Mouse (Mus musculus) heart, postnatal 10 days (tissue): ENCODE data around the gene Foxp2. TPM values are rescaled to one million over a fixed set of nuclear protein-coding genes. Genes with fewer than 3 reads are reported as not detected.

ENCODE experiments used
- DNase-seq, 2 experiments: peaks; one replicate each; pipeline ENCODE4 v3.0.0; 2021
- intact Hi-C: fragments of 180-260 bp; cut with DNase I; formaldehyde crosslinking; loops from one replicate; pipeline ENCODE4 v1.15.1; 2025
- total RNA-seq, 2 experiments: library from RNA; stranded (reverse); gene quantifications; 2 replicates each; pipeline ENCODE4 v1.2.3; 2021

Foxp2 gene
- 1 to 10 TPM; 3.3 TPM for total RNA-seq

DNA sequence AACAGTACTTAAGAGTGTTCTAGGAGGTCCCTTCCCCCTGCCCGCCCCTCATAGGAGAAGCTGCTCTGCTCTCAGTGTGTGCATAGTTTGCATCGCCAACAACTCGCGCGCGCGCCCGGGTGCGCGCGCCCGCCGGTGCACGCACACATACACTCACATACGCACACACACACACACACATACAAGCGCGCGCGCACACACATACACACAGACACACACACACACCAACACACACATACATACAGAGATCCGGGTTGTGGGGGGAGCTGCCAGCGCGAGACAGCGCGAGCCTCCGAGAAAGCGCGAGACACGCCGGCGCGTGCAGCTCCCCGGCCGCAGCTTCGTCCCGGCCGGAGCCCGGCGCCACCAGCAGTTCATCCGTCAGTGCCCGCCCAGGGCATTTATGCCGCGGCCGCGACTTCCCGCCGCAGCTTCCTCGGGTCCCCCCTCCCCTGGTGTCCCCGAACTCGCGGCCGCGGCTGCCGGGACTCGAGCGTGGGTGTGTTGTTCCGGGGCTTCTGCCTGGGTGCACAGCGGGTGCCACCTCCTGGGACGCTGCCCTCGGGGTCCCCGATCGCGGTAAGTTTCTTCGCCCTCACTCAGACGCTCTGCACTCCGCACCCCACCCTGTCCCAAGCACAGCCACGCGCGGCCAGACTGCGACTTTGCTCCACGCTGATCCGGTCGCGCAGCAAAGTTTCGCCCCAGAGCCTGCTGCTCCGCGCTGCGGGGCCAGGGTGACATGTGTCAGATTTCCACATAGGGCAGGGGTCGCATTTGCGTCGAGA lies at the start of gene Foxp2:
Foxp2 (plus strand) TSS at position 167 of the 788 bp plus-strand sequence.
- intact Hi-C loops, result loop anchor here (5.0 kb wide), 1 partner anchor 286 kb away; no protein-coding TSS in a partner anchor
- DNase-seq, result peak; percentile 59 to 69

GRCm38 (mm10) chr6:14885199-14885598 lies 15.9 kb upstream of the Foxp2 start:
- intact Hi-C loops, result no loop called here
- DNase-seq, result no peak

DNA sequence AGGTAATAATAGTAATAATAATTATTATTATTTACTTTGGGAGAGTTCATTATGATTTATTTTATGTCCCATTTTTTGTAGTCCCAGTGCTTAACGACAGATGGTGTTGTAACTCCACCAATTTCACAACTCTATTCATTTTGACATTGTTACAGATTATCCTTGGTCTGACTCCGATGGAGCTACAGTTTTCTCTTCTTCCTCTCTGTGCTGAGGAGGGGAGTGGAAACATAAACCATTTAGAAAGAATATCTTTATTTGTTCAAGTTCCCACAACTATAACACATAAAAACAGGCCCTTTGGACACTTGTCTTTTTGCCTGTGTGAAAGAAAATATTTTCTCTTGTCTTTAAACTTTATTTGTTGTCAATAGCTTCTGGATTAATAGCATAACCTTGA lies 4.1 kb upstream of the Foxp2 start:
- DNase-seq, result peak; percentile 21 to 44

DNA sequence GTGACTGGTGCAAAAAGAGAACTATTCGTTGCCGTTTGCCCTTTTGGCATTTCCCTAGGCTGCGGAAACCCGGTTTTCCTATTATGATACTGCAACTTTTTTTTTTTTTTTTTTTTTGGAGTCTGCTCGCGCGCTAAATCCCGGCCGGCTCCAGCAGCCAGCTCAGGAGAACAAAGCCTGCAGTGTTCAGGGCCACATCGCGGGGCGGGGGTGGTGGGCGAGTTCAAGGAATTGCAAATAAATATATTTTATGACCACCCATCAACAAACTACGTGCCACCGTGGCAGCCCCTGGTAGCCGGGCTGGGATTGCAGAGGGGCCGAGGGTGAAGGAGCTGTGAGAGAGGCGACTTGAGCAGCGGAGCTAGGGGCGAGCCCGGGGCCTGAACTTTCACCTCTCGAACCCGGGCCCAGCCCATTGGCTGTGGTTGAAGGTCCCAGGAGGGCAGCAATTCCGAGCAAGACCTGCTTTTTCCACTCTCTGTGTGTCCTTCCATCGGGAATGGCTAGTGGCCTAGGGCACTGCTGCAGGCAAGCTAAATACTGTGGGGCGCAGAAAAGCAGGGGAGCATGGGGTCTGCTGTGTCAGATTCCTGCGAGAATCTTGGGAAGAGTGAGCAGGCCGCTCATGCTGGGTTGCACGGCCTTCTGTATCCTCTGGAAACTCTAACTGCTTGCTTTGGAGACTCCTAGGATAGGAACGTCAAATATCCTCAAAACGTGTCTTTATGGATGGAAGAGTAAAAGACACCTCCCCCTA lies 2.9 kb upstream of the Foxp2 start:
- intact Hi-C loops, result loop anchor here (5.0 kb wide), 2 partner anchors 519 to 1899 kb away; no protein-coding TSS in a partner anchor
- DNase-seq, result peak; percentile 24 to 47

More for the DNA sequence above, 4.1 kb upstream of the Foxp2 start:
- intact Hi-C loops, result loop anchor here (2.0 to 5.0 kb wide), 3 partner anchors 520 to 1900 kb away; no protein-coding TSS in a partner anchor

GRCm38 (mm10) chr6:14899021-14899610 lies 2.0 kb upstream of the Foxp2 start:
- peak; percentile 10 to 21 for DNase-seq

GRCm38 (mm10) chr6:14899936-14900578 lies 1.1 kb upstream of the Foxp2 start:
- intact Hi-C loops, result loop anchor here (5.0 kb wide), 3 partner anchors 287 to 1897 kb away; no protein-coding TSS in a partner anchor
- DNase-seq, result peak; percentile 32 to 43

More at GRCm38 (mm10) chr6:14899021-14899610, 2.0 kb upstream of the Foxp2 start:
- intact Hi-C loops, result loop anchor here (5.0 kb wide), 2 partner anchors 518 to 1898 kb away; no protein-coding TSS in a partner anchor

GRCm38 (mm10) chr6:14900579-14901021 lies 549 bp upstream of the Foxp2 start:
- DNase-seq, result peak; percentile 75 to 77
- intact Hi-C loops, result loop anchor here (5.0 kb wide), 1 partner anchor 287 kb away; no protein-coding TSS in a partner anchor

- intact Hi-C loops, result loop anchor here (5.0 kb wide), 1 partner anchor 285 kb away; no protein-coding TSS in a partner anchor
- DNase-seq, result peak; percentile 9 to 11
Measured at GRCm38 (mm10) chr6:14901971-14902670, 972 bp downstream of the Foxp2 start.

- no peak for DNase-seq
- intact Hi-C loops, result loop anchor here (5.0 kb wide), 1 partner anchor 284 kb away; no protein-coding TSS in a partner anchor
Measured at GRCm38 (mm10) chr6:14903271-14903965, 2.3 kb downstream of the Foxp2 start.

DNA sequence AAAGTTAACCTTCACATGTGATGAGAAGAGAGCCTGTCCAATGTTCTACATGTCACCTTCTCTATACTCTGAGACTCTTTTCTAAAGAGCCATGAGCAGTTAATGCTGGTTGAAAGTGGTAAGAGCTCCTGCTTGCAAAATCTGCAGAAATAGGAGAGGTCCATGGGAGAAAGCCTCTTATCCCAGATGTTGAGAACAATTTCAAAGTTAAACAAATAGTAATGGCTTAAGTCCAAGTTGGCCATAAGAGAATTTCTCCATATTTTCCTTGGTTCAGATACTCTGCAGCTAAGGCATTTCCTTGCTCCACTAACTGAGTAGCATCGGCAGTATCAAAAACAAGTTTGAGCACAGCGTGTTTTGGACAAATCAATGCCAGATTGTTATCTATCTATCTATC lies 13.9 kb downstream of the Foxp2 start:
- no peak for DNase-seq

GRCm38 (mm10) chr6:14922704-14923103 lies 21.6 kb downstream of the Foxp2 start:
- intact Hi-C loops, result no loop called here
- DNase-seq, result no peak

More for the DNA sequence above, 13.9 kb downstream of the Foxp2 start:
- intact Hi-C loops, result no loop called here

GRCm38 (mm10) chr6:14924976-14925489 lies 23.9 kb downstream of the Foxp2 start:
- no peak for DNase-seq
- intact Hi-C loops, result no loop called here

DNA sequence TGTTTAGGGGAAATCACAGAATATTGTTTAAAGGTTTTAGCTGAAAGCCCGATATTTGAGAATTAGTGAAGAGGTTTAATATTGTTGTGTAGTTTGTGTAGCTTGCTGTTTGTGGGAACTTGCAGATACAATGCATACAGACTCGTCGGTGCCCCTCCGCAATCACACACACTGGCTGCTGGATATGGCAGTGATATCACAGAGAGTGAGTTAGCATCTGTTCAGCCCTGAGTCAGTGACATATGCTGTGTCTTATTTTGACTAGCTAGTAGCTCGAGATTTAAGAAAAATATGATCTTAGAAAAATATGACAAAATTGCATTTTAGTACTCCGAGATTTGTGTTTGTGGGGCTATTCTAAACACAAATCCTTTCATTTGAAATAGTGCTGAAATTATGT lies 49.9 kb downstream of the Foxp2 start:
- DNase-seq, result no peak
- intact Hi-C loops, result no loop called here

GRCm38 (mm10) chr6:14952731-14953130 lies 51.6 kb downstream of the Foxp2 start:
- no peak for DNase-seq
- intact Hi-C loops, result no loop called here

DNA sequence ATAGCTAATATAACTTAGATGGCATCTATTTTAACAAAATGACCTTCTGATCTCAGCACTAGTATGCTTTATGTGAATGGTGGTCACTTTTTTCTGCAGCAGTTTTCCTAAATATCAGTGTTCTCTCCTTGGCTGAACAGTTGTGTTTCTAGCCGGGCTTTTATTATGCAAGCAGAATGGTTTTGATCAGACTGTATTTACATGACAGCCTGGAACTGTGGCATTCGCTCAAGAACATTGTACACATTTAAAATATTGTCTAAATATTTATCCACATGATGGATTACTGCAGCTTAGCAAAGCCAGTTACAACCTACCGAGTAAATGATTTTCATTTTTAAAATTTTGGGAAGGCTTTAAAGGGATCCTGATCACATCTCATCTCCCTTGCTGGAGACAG lies 75.9 kb downstream of the Foxp2 start:
- DNase-seq, result no peak
- intact Hi-C loops, result no loop called here

DNA sequence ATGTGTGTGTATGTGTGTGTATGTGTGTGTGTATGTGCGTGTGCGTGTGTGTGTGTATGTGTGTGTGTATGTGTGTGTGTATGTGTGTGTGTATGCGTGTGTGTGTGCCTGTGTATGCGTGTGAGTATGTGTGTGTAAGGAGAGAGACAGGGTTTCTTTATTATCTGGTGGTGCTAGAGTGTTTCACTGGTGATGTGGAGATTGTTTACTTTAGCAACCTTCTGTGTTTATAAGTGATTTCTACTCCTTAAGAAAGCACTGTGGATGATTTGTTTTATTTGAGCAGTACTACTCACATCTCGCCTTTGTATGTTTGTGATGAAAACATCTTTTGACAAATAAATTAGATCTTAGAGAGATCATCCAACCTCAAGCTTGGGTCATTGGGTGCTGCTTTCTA lies 77.1 kb downstream of the Foxp2 start:
- no peak for DNase-seq
- intact Hi-C loops, result no loop called here

GRCm38 (mm10) chr6:15008113-15008512 lies 107.0 kb downstream of the Foxp2 start:
- intact Hi-C loops, result no loop called here
- no peak for DNase-seq

DNA sequence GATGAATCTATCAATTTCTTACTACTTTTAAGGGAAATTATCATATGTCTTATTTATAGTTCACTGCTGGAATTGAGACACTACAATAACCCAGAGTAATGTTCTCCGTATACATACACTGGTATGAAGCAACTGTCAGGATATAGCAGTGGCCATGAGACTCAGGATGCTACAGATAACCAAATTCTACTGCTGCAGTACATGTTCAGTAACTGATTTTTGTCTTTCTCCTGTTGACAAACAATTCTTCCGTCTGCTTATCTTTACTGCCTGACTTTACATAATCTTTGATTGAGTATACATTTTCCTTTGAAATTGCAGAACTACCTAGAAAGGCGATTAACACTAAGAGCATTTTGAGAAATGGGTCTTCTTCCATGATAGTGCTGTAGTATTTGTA lies 127.3 kb downstream of the Foxp2 start:
- DNase-seq, result no peak
- intact Hi-C loops, result no loop called here
